Mouse (Mus musculus) kidney, embryonic 14.5 days (tissue): ENCODE measurements at regions not wholly inside any gene's neighbourhood (a gene's known extent, or its start where the extent isn't known, plus 50 kb on each side); places are given as distances from the start of the nearest gene placed in this dataset.
A peak's percentile ranks its signal among the peaks of the same experiment; 100 is the strongest.
"Not testable (repeated sequence)": the region's sequence is repeated elsewhere in the genome, so short reads cannot be mapped to it uniquely, and the experiment has no call there.

Experiments used
- ATAC-seq: fragments of 200-750 bp; cut with Nextera tagmentation; 2 replicates; pipeline ENCODE4 v1.8.0; 2017; ENCODE audit warnings: moderate number of reproducible peaks, mild to moderate bottlenecking, moderate TSS enrichment, moderate library complexity; ENCODE audit not compliant: low FRiP score, low TSS enrichment
- H3K27ac ChIP-seq: fragments of 300-500 bp; sonication (generic); 2 replicates; pipeline ENCODE4 v1.5.1; 2014; ENCODE audit warnings: low read depth, mild to moderate bottlenecking, low read length, moderate library complexity, mixed read lengths
- H3K27me3 ChIP-seq: fragments of 300-500 bp; sonication (generic); 2 replicates; pipeline ENCODE4 v1.6.1; 2014; ENCODE audit warnings: mild to moderate bottlenecking, low read length; ENCODE audit not compliant: control insufficient read depth, insufficient read depth
- H3K36me3 ChIP-seq: fragments of 300-500 bp; sonication (generic); 2 replicates; pipeline ENCODE4 v1.6.1; 2014; ENCODE audit warnings: low read length, mixed read lengths; ENCODE audit not compliant: control insufficient read depth, insufficient read depth
- H3K4me1 ChIP-seq: fragments of 300-500 bp; sonication (generic); 2 replicates; pipeline ENCODE4 v1.6.1; 2014; ENCODE audit warnings: low read length, mixed read lengths; ENCODE audit not compliant: control insufficient read depth, insufficient read depth
- H3K4me2 ChIP-seq: fragments of 300-500 bp; sonication (generic); replicated peaks from 2 replicates; pipeline ENCODE4 v1.6.1; 2014; ENCODE audit warnings: low read depth, mild to moderate bottlenecking, low read length
- H3K4me3 ChIP-seq: fragments of 300-500 bp; sonication (generic); 2 replicates; pipeline ENCODE4 v1.5.1; 2014; ENCODE audit warnings: mild to moderate bottlenecking, low read length
- H3K9ac ChIP-seq: fragments of 300-500 bp; sonication (generic); 2 replicates; pipeline ENCODE4 v1.6.1; 2014; ENCODE audit warnings: low read depth, mild to moderate bottlenecking, low read length, moderate library complexity
- H3K9me3 ChIP-seq: fragments of 300-500 bp; sonication (generic); 2 replicates; pipeline ENCODE4 v1.6.1; 2016; ENCODE audit warnings: low read length; ENCODE audit not compliant: control insufficient read depth
- WGBS: fragments of 180-500 bp; shearing (Covaris S2); extraction: QIAGEN DNeasy Blood & Tissue Kit; methylation state at CpG from one replicate; pipeline ENCODE4 v1.1.7; 2014; 5-methylcytosine and 5-hydroxymethylcytosine counted together

GRCm38 (mm10) chr12:97137924-97138323 is 1121.3 kb downstream of the Galc start:
- 64% methylated on average over 7 of the region's 7 CpGs for WGBS
- Histone ChIP-seq H3K4me3 (no peak overlapping the region), H3K4me2 (no peak overlapping the region), H3K9me3 (no peaks in the 10 kb centered on the region), H3K4me1 (no peaks in the 10 kb centered on the region), H3K27me3 (no peaks in the 10 kb centered on the region), H3K9ac (no peak overlapping the region), H3K36me3 (no peaks in the 10 kb centered on the region), H3K27ac (no peak overlapping the region)
- no peak for ATAC-seq

- H3K9me3 ChIP-seq: no peaks in the 10 kb centered on the region
- H3K27me3 ChIP-seq: no peaks in the 10 kb centered on the region
- H3K36me3 ChIP-seq: no peaks in the 10 kb centered on the region
- no peak for ATAC-seq
- H3K9ac ChIP-seq: no peak overlapping the region
- no peaks in the 10 kb centered on the region for H3K4me1 ChIP-seq
- H3K4me3 ChIP-seq: no peak overlapping the region
- H3K4me2 ChIP-seq: no peak overlapping the region
- no peak overlapping the region for H3K27ac ChIP-seq
These were observed 1129.0 kb downstream of the Galc start for GRCm38 (mm10) chr12:97130276-97130675.

GRCm38 (mm10) chr12:97090577-97091214 is 1168.6 kb downstream of the Galc start:
- WGBS: 61% methylated on average over 2 of the region's 2 CpGs

GRCm38 (mm10) chr12:97061352-97061895 is 1197.8 kb downstream of the Galc start:
- not testable (repeated sequence) for H3K9ac ChIP-seq, H3K4me3 ChIP-seq, H3K4me1 ChIP-seq, H3K4me2 ChIP-seq, H3K27ac ChIP-seq, H3K36me3 ChIP-seq, H3K27me3 ChIP-seq, H3K9me3 ChIP-seq
- peak; percentile 100 for ATAC-seq
- WGBS: 90% methylated on average over 8 of the region's 13 CpGs

More at GRCm38 (mm10) chr12:97090577-97091214, 1168.6 kb downstream of the Galc start:
- H3K9ac ChIP-seq: no peak overlapping the region
- ATAC-seq: no peak
- H3K36me3 ChIP-seq: no peaks in the 10 kb centered on the region
- no peaks in the 10 kb centered on the region for H3K4me1 ChIP-seq
- no peaks in the 10 kb centered on the region for H3K9me3 ChIP-seq
- no peak overlapping the region for H3K4me2 ChIP-seq
- H3K27me3 ChIP-seq: no peaks in the 10 kb centered on the region
- H3K4me3 ChIP-seq: no peak overlapping the region
- no peak overlapping the region for H3K27ac ChIP-seq

DNA sequence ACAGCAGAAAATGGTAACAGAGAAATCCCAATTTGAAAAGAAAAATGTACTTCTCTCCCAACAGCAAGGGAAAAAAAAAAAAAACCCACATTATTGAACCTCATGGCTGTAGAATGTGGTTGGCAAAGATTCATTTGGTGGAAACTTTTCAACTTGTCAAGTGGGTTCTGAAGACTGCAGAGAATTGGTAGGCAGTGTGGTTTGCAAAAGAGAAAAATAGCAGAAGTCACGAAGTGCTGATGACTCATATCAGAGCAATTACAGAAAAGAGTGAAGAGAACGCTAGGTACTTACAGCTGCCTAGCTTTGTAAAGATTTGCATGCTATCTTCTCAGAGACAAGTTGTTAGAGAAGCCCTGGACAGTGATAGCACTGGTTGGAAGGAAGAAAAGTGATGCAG is 1211.6 kb downstream of the Galc start:
- H3K27me3 ChIP-seq: no peaks in the 10 kb centered on the region
- no peak for ATAC-seq
- H3K36me3 ChIP-seq: no peaks in the 10 kb centered on the region
- WGBS: 82% methylated on average over 2 of the region's 2 CpGs
- no peaks in the 10 kb centered on the region for H3K4me1 ChIP-seq
- H3K9ac ChIP-seq: no peak overlapping the region
- no peaks in the 10 kb centered on the region for H3K9me3 ChIP-seq
- H3K27ac ChIP-seq: no peak overlapping the region
- no peak overlapping the region for H3K4me3 ChIP-seq
- H3K4me2 ChIP-seq: no peak overlapping the region
